Mouse (Mus musculus) left cerebral cortex, adult 18-20 months (tissue): ENCODE data around the gene Myo1e. TPM values are rescaled to one million over a fixed set of nuclear protein-coding genes. Genes with fewer than 3 reads are reported as not detected.

ENCODE experiments used
- DNase-seq, 2 experiments: peaks; one replicate each; pipeline ENCODE4 v3.0.0; 2021 to 2022; ENCODE audit warnings: low spot score in 2 of 2, mixed read lengths in 1 of 2
- microRNA-seq, 2 experiments: library from miRNA; unstranded; fragments of <30 nt; microRNA quantifications; one replicate each; pipeline ENCODE4 v1.2.0; 2021
- total RNA-seq, 2 experiments: library from RNA; stranded (reverse); gene quantifications; 2 replicates each; pipeline ENCODE4 v1.2.3; 2021

Gene Myo1e
- total RNA-seq, 2 experiments from 2014 or later, result 12.7 to 12.8 TPM

DNA sequence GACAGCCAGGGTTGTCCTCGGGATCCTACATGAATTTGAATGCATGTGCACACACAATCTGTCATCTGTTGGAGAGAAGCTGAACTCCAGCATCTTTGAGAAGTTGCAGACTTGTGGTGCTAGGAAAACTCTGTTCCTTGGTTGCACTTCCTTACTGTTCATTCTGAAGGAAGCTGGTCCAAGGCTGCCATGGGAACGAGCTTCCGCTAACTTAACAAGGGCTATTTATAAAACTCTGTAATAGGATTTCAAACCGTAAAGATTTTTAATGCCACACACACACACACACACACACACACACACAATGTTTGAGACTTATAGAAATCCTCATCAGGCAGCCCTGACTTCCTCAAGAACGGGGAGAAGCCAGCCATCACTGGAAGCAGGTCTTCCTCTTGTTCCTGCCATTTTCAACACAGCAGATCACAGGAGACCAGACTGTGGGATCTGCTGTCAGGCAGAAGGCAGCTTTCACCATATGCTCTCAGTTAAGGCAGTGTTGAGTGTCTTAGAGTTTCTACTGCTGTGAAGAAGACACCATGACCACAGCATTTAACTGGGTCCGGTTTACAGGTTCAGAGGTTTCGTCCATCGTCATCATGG lies 194.9 kb downstream of the Myo1e start:
- peak in 1 of 2 experiments; percentile 23 for DNase-seq

DNA sequence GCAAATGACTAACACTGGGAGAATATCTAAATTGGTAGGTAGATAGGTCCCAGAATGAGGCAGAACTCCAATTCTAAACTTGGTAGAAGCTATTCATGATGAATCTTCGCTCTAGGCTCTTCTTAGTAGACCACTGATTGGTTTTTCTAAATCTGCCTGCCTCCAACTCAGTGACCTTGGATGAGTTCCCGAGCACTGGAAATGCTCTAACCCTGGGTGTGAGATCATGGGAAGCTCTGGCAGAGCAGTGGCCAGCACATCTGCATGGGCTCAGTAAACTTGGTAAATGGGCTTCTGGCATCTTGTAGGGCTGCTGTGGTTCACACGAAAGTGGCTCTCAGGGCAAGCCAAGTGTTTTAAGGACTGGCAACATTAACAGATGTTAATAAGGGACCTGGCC lies 199.4 kb downstream of the Myo1e start:
- no peak for DNase-seq

DNA sequence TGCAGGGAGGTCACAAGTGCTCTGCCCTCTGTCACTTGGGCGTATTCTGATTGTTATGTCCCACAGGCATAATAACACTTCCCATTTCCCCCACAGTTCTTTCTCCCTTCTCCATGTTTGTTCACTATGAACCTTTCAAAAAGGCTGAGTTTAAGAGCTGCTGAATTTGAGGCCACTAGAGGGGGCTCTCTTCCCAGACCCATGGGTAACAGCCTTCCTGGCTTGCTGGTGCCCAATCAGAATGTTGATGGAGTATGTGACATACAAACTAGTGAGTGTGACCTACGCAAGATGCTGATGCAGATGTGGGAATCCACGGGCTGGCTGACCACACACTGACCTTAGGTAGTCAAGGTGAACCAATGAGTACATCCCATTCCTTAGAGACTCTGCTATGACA lies 201.6 kb downstream of the Myo1e start:
- peak in 1 of 2 experiments; percentile 47 for DNase-seq

DNA sequence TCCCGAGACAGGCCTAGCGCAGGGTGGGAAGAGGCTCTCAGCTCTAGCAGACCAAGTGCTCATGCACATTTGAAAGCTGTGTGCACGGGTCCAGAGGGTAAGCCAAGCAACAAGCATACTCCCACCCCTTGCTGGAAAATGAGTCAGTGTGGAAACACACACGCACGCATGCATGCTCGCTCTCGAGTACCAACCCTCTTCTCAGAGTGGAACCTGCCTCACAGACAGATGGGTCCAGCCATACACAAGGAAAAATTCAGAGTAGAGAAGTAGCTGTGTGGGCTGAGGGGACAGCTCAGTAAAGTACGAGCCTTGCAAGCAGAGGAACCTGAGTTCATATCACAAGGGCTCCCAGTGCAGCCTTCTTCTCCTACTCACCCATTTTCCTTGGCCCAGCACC lies 202.6 kb downstream of the Myo1e start:
- no peak for DNase-seq

DNA sequence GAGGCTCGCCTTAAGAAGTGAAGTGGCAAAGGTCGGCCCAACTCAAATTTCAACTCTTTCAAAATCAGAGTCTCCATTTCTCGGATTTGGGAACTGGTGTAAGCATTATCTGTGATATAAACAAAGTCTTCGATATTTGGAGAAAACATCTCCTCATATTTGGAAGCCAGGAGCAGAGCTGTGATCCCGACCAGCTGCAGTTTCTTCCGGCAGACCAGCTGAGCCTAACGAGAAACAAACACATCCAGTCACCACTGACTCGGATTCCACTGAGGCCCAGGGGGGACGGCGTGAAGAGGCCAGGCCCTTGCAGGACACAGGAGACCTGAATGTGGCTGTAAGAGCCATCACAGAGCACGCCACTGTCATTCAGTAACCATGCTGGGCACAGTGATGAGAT lies 203.5 kb downstream of the Myo1e start:
- DNase-seq, result no peak

DNA sequence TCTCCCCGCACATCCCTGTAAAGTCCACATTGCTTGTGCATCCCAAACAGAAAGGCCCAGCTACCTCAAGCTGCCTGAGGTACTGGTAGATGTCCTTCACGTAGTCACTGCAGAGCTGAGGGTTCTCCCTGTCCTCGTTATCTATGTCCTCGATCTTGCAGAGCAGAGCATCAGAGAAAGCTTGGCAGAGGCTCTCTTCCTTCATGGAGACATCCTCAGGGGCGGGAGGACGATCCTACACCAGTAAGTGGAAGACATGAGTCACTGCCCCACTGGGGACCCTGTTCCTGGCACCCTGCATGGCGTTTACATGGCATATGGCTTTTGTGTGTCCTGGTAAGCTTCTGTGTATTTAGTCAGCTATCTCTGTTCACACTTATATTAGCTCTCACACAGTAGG lies 205.9 kb downstream of the Myo1e start:
- DNase-seq, result no peak

GRCm38 (mm10) chr9:70416412-70416811 lies 209.3 kb downstream of the Myo1e start:
- no peak for DNase-seq

GRCm38 (mm10) chr9:70421257-70422056 lies 214.3 kb downstream of the Myo1e start, which contains the start of gene Ccnb2:
TSS of gene Ccnb2 (minus strand) at chr9:70421547.
- peak; percentile 81 to 83 for DNase-seq

- DNase-seq, result no peak
Observed at GRCm38 (mm10) chr9:70422661-70423060, 215.5 kb downstream of the Myo1e start.

DNA sequence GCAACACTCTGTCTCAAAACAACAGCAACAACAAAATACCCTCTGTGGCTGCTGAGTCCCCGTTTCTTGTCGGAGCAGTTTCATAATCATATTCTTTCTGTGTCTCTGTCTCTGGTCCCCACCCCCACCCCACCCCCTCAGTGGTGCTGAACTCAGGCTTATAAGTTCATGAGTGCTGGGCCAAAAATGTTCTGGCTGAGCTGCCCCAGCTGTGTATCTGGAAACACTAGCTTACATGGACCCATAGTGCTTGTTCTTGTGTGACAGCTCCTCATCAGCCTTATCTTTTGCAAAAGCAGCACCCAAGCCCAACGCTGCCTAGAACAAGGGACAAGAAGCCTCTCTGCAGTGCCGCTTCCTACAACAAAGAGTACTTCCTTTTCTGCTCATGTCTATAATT lies 232.8 kb downstream of the Myo1e start:
- no peak for DNase-seq

DNA sequence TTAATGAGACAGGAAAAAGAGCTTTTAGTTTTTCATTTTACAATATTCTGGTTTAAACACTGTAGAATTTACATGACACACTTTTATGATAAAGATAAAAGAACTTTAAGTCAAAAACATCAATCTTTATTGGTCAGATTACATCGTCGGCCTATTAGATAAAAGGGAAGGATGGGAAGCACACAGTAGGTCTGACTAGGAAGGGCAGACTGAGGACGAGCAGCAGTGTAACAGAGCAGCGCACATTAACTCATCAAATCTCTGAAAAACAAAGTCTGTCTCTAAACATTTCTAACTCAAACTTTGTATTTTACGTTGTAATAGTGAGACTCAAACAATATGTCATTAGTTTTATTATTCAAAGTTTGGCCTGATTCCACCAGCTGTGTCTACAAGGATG lies 241.9 kb downstream of the Myo1e start:
- DNase-seq, result no peak

Small RNA genes within 50 kb of the gene (microRNA-seq; reads per million reads assigned to microRNA genes)
- gene Mir5626, result 0.21 to 1.2 reads per million in 2 experiments

Other genes starting within 250 kb of the Myo1e start
- 10 to 100 TPM; 40.6 to 40.7 TPM for gene Bnip2, start 217.9 kb upstream of the Myo1e start, total RNA-seq
- gene Gtf2a2, start 194.8 kb upstream of the Myo1e start, total RNA-seq, result 10 to 100 TPM; 46.5 to 49.9 TPM
- gene Gcnt3, start 169.3 kb upstream of the Myo1e start, total RNA-seq, result not detected
- 100 to 1,000 TPM; 190 to 198 TPM for gene Fam81a, start 64.8 kb upstream of the Myo1e start, total RNA-seq
- gene Ccnb2, start 214.2 kb downstream of the Myo1e start, total RNA-seq, result 1 to 10 TPM in 1 of 2 experiments, under 1 TPM in 1; 0.80 to 1.7 TPM